Mouse (Mus musculus) heart, postnatal 0 days (tissue): ENCODE measurements around the gene Cldn7. TPM values are rescaled to one million over a fixed set of nuclear protein-coding genes. Genes with fewer than 3 reads are reported as not detected.

Experiments used
- ATAC-seq: fragments of 200-750 bp; cut with Nextera tagmentation; 2 replicates; pipeline ENCODE4 v1.8.0; 2017; ENCODE audit warnings: low read depth, moderate number of reproducible peaks, moderate library complexity; ENCODE audit not compliant: insufficient read depth
- DNase-seq: peaks from one replicate; pipeline ENCODE4 v3.0.0-alpha.2; 2016; ENCODE audit warnings: low spot score
- H3K27ac ChIP-seq: fragments of 300-500 bp; sonication (generic); 2 replicates; pipeline ENCODE4 v1.5.1; 2014; ENCODE audit warnings: low read depth, mild to moderate bottlenecking
- H3K27me3 ChIP-seq: fragments of 300-500 bp; sonication (generic); 2 replicates; pipeline ENCODE4 v1.6.1; 2014; ENCODE audit warnings: low read length, mixed read lengths; ENCODE audit not compliant: control insufficient read depth, insufficient read depth
- H3K36me3 ChIP-seq: fragments of 300-500 bp; sonication (generic); replicated peaks from 2 replicates; pipeline ENCODE4 v1.6.1; 2014; ENCODE audit warnings: low read length, mixed read lengths; ENCODE audit not compliant: control insufficient read depth, insufficient read depth
- H3K4me1 ChIP-seq: fragments of 300-500 bp; sonication (generic); 2 replicates; pipeline ENCODE4 v1.6.1; 2014; ENCODE audit warnings: antibody characterized with exemption; ENCODE audit not compliant: control insufficient read depth, insufficient read depth
- H3K4me2 ChIP-seq: fragments of 300-500 bp; sonication (generic); 2 replicates; pipeline ENCODE4 v1.6.1; 2014; ENCODE audit warnings: low read depth, mild to moderate bottlenecking, low read length, moderate library complexity
- H3K4me3 ChIP-seq: fragments of 300-500 bp; sonication (generic); 2 replicates; pipeline ENCODE4 v1.5.1; 2014; ENCODE audit warnings: low read depth, low read length
- H3K9ac ChIP-seq: fragments of 300-500 bp; sonication (generic); replicated peaks from 2 replicates; pipeline ENCODE4 v1.6.1; 2014; ENCODE audit warnings: low read depth, low read length, mixed read lengths
- H3K9me3 ChIP-seq: fragments of 300-500 bp; sonication (generic); replicated peaks from 2 replicates; pipeline ENCODE4 v1.6.1; 2016; ENCODE audit warnings: low read length; ENCODE audit not compliant: control insufficient read depth
- CTCF ChIP-seq: IDR thresholded peaks from 2 replicates; pipeline ENCODE4 v1.5.1; 2016; ENCODE audit warnings: antibody characterized with exemption, control low read depth, low read depth
- EP300 ChIP-seq: IDR thresholded peaks from 2 replicates; pipeline ENCODE4 v1.6.1; 2016; ENCODE audit warnings: antibody characterized with exemption, low read depth
- WGBS: fragments of 180-500 bp; shearing (Covaris S2); extraction: QIAGEN DNeasy Blood & Tissue Kit; methylation state at CpG from one replicate; pipeline ENCODE4 v1.1.7; 2014; 5-methylcytosine and 5-hydroxymethylcytosine counted together
- polyA plus RNA-seq: library from polyadenylated mRNA; unstranded; fragments of >200 nt; fragmentation: Nextera tagmentation; extraction: Ambion mirVana; gene quantifications from 2 replicates; pipeline ENCODE4 v1.2.1, GENCODE M21; 2015
- total RNA-seq: library from RNA; depleted of rRNA; stranded (reverse); fragments of >200 nt; gene quantifications from 2 replicates; pipeline ENCODE4 v1.2.3, GENCODE M21; 2014; ENCODE audit warnings: low replicate concordance

Gene Cldn7
- total and polyA plus RNA-seq, 2 experiments from 2014 or later: 0.64 TPM; not detected in 1

DNA sequence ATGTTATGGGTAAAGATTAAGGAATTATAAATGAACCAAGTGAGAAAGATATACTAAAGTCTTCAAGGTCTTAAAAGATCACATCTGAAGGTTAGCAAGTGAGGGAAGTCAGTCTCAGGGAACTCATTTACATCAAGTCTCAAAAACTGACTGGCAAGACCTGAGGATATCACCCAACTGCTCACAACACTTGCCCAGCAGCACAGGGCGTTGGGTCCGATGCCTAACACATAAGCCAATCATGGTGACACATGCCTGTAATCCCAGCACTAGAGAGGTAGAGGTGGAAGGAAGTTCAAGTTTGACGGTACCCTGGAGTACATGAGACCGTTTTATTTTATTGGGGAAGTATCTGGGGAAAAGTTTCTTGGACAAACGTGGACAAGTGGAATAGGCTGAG, 46.5 kb upstream of the Cldn7 start:
- no peak for TF ChIP-seq CTCF
- TF ChIP-seq EP300: no peak
- no peak overlapping the region for H3K4me3 ChIP-seq
- H3K4me2 ChIP-seq: no peak overlapping the region
- H3K27ac ChIP-seq: no peak overlapping the region
- no peak overlapping the region for H3K9ac ChIP-seq
- H3K36me3 ChIP-seq: peaks cover 43% of the 10 kb centered on the region
- no peak for ATAC-seq
- H3K4me1 ChIP-seq: peaks cover 24% of the 10 kb centered on the region
- WGBS: 79% methylated on average over 5 of the region's 5 CpGs
- no peaks in the 10 kb centered on the region for H3K9me3 ChIP-seq
- no peaks in the 10 kb centered on the region for H3K27me3 ChIP-seq
- DNase-seq: no peak

DNA sequence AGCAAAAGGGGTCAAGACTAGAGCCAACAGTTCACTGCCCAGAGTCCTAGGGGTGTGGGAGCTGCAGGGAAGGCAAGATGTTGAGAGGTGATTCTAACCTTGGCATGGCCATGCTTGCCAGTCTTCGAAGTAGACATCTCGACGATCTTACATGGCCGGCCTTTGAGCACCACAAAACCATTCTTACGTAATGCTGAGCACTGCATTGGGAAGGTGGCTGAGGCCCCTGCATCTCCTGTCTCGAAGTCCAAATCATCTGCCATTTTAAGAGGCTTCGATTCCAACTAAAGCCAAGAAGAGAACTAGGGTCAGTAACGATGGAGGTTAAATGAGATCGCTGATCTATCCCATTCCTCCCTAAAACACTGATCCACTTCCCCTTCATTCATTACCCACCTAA, 45.5 kb upstream of the Cldn7 start:
- no peak for ATAC-seq
- H3K9ac ChIP-seq: peak overlapping the region; percentile 93; the same call in 1 of the 2 replicates

DNA sequence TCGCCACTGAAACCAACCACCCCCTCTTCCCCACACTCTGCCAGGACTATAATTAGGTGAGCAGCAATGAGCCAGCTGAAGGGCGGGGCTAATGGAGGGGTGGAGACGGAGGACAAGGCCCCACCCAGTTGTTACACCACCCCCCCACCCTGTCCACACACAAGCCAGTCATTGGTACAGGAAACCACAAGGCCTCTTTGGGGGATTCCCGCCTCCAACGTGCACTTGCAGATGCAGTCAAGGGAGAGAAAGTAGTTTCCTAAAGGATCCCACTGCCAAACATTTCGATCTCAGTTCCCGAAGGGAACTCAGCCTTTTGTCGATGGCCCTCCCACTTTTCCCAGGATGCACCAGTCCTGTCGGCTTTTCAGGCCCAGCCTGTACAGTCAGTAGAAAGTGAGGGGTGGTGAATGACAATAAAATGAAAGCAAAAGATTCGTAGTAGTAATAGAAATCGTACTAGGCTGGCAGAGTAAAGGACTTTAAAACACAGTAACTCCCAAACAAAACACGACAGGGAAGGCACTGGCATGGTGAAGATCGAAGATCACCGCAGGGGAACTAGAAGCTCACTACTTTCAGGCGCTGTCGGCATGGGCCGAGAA, 44.8 kb upstream of the Cldn7 start:
- peak overlapping the region; percentile 99 for H3K4me2 ChIP-seq
- peak overlapping the region; percentile 93 for H3K9ac ChIP-seq
- DNase-seq: peak; percentile 92
- H3K9me3 ChIP-seq: no peaks in the 10 kb centered on the region
- peak overlapping the region; percentile 99 for H3K27ac ChIP-seq
- H3K36me3 ChIP-seq: peaks cover 43% of the 10 kb centered on the region
- H3K27me3 ChIP-seq: no peaks in the 10 kb centered on the region
- H3K4me3 ChIP-seq: peak overlapping the region; percentile 87
- under 1% methylated on average over 17 of the region's 17 CpGs for WGBS
- peaks cover 15% of the 10 kb centered on the region for H3K4me1 ChIP-seq
- TF ChIP-seq CTCF (no peak), EP300 (peak; percentile 24; the same call in 1 of the 2 replicates)
- ATAC-seq: peak; percentile 39

More for the DNA sequence above, 45.5 kb upstream of the Cldn7 start:
- 78% methylated on average over 9 of the region's 9 CpGs for WGBS
- TF ChIP-seq EP300: no peak
- TF ChIP-seq CTCF: no peak
- Histone ChIP-seq H3K4me2 (peak overlapping the region; percentile 99), H3K27me3 (no peaks in the 10 kb centered on the region), H3K4me3 (peak overlapping the region; percentile 87), H3K4me1 (peaks cover 20% of the 10 kb centered on the region), H3K9me3 (no peaks in the 10 kb centered on the region), H3K27ac (peak overlapping the region; percentile 99), H3K36me3 (peaks cover 43% of the 10 kb centered on the region)
- DNase-seq: no peak

DNA sequence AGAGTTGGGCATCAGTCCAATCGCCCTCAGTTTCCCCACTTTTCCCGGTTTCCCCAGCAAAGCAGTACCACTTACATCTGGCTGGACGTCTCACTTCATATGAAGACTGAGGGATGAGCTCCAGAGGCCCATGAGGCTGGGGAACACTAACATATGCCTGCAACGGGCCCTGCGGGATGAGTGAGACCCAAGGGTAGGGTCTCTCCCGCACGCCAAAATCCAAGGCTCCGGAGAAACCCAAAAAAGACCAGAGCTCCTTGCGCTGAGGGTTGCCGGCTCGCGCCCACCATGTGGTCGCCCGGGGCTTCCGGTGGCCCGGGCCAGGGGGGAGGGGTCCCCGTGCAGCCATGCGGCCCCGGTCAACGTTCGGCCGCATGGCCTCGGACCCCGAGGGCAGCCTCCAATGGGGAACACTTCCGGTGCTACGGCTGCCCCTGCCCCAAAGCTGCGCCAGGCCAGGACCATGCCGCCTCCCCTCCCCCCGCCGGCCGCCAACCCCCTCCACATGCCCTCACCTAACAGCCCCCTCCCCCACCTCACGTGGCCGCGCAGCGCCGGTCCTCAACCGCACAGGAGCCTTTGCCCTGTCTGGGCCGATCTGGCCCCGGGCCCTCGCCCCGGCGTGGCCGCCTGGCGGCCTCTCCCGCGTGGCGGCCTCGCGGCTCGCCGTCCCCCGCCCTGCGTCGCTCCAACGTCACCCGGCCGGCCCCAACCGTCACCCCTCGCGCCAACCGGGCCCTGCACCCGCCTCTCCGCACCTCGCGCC, 44.1 kb upstream of the Cldn7 start:
- Histone ChIP-seq H3K4me1 (peaks cover 9% of the 10 kb centered on the region), H3K27me3 (no peaks in the 10 kb centered on the region), H3K4me2 (peak overlapping the region; percentile 99), H3K9ac (peak overlapping the region; percentile 93), H3K4me3 (peak overlapping the region; percentile 87), H3K9me3 (no peaks in the 10 kb centered on the region), H3K27ac (peak overlapping the region; percentile 99), H3K36me3 (peaks cover 36% of the 10 kb centered on the region)
- ATAC-seq: peak; percentile 10
- under 1% methylated on average over 39 of the region's 65 CpGs for WGBS
- no peak for TF ChIP-seq EP300
- TF ChIP-seq CTCF: no peak
- DNase-seq: peak; percentile 47

DNA sequence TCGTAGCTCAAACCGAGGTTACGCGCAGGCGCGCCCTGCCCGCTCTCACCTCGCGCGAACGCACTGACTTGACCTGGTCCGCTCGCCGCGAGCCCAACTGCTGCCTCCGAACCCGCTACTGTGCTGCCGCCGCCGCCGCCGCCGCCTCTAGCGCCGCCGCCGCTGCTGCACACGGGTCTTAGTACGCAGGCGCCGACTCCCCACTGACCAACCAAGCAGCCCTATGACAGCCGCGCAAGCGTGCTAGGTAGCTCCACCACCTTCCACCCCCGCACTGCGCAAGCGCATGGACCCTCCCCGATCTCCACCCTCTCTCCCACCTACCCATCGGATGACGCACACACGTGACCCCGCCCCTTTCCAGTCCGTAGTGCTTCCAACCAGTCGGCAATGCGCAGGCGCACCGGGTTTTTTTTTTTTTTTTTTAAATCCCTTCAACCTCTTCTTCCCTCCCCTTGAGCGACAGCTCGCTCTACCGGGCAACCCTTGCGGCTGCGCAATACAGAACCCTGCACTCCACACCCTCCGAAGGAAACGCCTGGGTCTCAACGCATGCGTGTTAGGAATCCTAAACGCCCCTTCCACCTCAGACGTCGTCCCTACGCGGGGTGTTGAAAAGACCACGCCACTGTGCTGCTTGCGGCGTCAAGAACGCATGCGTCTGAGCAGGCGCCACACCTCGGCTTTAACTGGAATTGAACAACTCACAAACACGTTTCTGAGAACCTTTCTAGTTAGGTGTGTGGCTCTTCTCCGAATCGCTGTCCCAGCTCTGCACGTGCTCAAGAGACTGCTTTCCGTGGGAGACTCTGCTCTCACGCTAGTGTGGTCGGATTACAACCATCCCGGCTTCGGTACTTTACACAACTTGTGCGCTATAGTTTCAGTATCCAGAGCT, 43.2 kb upstream of the Cldn7 start, which contains the start of gene Eif5a:
Gene Eif5a, minus strand, starts transcription at position 845 of the 898 bp plus-strand sequence.
- Histone ChIP-seq H3K4me1 (peaks cover 9% of the 10 kb centered on the region), H3K9me3 (no peaks in the 10 kb centered on the region), H3K9ac (peak within 1 kb of the TSS; percentile 93), H3K4me3 (peak within 1 kb of the TSS; percentile 87), H3K27ac (peak within 1 kb of the TSS; percentile 99), H3K36me3 (peaks cover 28% of the 10 kb centered on the region), H3K27me3 (no peaks in the 10 kb centered on the region), H3K4me2 (peak within 1 kb of the TSS; percentile 99)
- ATAC-seq: peak; percentile 94
- DNase-seq: peak; percentile 100
- under 1% methylated on average over 78 of the region's 78 CpGs for WGBS
- TF ChIP-seq EP300 (0 out of 2 replicates have a peak, but pooled peaks have one; percentile 61), CTCF (peak; percentile 53)
